Mouse (Mus musculus): ENCODE data around the gene Ggt6. TPM values are rescaled to one million over a fixed set of nuclear protein-coding genes. Genes with fewer than 3 reads are reported as not detected.

The Ggt6 gene
- polyA plus RNA-seq, 2 experiments from 2014 or later, result not detected

GRCm38 (mm10) chr11:72477653-72478052, 42.3 kb downstream of the Ggt6 start:
- ATAC-seq, result no peak

- no peak for ATAC-seq
Observed at GRCm38 (mm10) chr11:72478228-72478627, 42.9 kb downstream of the Ggt6 start.

GRCm38 (mm10) chr11:72479499-72479898, 44.2 kb downstream of the Ggt6 start:
- no peak for ATAC-seq

- ATAC-seq, result no peak
Observed at GRCm38 (mm10) chr11:72481313-72481712, 46.0 kb downstream of the Ggt6 start.

- no peak for ATAC-seq
Observed at GRCm38 (mm10) chr11:72481952-72482351, 46.6 kb downstream of the Ggt6 start.

- ATAC-seq, result no peak
Observed at GRCm38 (mm10) chr11:72484549-72484948, 49.2 kb downstream of the Ggt6 start.

- no peak for ATAC-seq
Observed at GRCm38 (mm10) chr11:72485157-72485556, 49.8 kb downstream of the Ggt6 start.

GRCm38 (mm10) chr11:72485960-72486359, 50.6 kb downstream of the Ggt6 start:
- ATAC-seq, result no peak

- ATAC-seq, result no peak
Observed at GRCm38 (mm10) chr11:72487171-72487570, 51.8 kb downstream of the Ggt6 start.

- ATAC-seq, result no peak
Observed at GRCm38 (mm10) chr11:72487739-72488138, 52.4 kb downstream of the Ggt6 start.

Other genes starting within 250 kb of the Ggt6 start
- not detected for gene Gm43951, start 228.7 kb upstream of the Ggt6 start, polyA plus RNA-seq (2017; shearing (Covaris generic))
- gene 4933427D14Rik, start 228.1 kb upstream of the Ggt6 start, polyA plus RNA-seq (2017; shearing (Covaris generic)), result 10 to 100 TPM; 18.5 to 19.6 TPM
- 100 to 1,000 TPM; 118 to 131 TPM for gene Txndc17, start 228.0 kb upstream of the Ggt6 start, polyA plus RNA-seq (2017; shearing (Covaris generic))
- 10 to 100 TPM; 13.0 to 15.6 TPM for gene Med31, start 219.9 kb upstream of the Ggt6 start, polyA plus RNA-seq (2017; shearing (Covaris generic))
- gene Slc13a5, start 168.3 kb upstream of the Ggt6 start, polyA plus RNA-seq (2017; shearing (Covaris generic)), result not detected
- 100 to 1,000 TPM in 1 of 2 experiments, 10 to 100 TPM in 1; 68.0 to 111 TPM for gene Xaf1, start 133.9 kb upstream of the Ggt6 start, polyA plus RNA-seq (2017; shearing (Covaris generic))
- under 1 TPM; 0.20 to 0.28 TPM for gene Fbxo39, start 121.1 kb upstream of the Ggt6 start, polyA plus RNA-seq (2017; shearing (Covaris generic))
- gene Tekt1, start 73.1 kb upstream of the Ggt6 start, polyA plus RNA-seq (2017; shearing (Covaris generic)), result not detected
- not detected for gene Smtnl2, start 23.8 kb upstream of the Ggt6 start, polyA plus RNA-seq (2017; shearing (Covaris generic))
- gene Mybbp1a, start 5.8 kb downstream of the Ggt6 start, polyA plus RNA-seq (2017; shearing (Covaris generic)), result 10 to 100 TPM; 55.5 to 77.9 TPM
- gene Spns2, start 54.4 kb downstream of the Ggt6 start, polyA plus RNA-seq (2017; shearing (Covaris generic)), result not detected
- under 1 TPM; 0.61 to 0.70 TPM for gene Spns3, start 115.0 kb downstream of the Ggt6 start, polyA plus RNA-seq (2017; shearing (Covaris generic))
- 10 to 100 TPM; 49.6 to 52.2 TPM for gene Ube2g1, start 171.8 kb downstream of the Ggt6 start, polyA plus RNA-seq (2017; shearing (Covaris generic))